Mouse (Mus musculus): ENCODE results near the gene Kif5a. TPM values are rescaled to one million over a fixed set of nuclear protein-coding genes. Genes with fewer than 3 reads are reported as not detected.
A peak's percentile ranks its signal among the peaks of the same experiment; 100 is the strongest.

Gene Kif5a
- polyA plus RNA-seq, 1 experiment from 2014 or later: 115 TPM

- H3K9ac ChIP-seq (ENCODE audit: low read depth, low read length): peak overlapping the region; percentile 27; the same call in 1 of the 2 replicates
Observed at GRCm38 (mm10) chr10:127285644-127286043, 22.5 kb upstream of the Kif5a start.

DNA sequence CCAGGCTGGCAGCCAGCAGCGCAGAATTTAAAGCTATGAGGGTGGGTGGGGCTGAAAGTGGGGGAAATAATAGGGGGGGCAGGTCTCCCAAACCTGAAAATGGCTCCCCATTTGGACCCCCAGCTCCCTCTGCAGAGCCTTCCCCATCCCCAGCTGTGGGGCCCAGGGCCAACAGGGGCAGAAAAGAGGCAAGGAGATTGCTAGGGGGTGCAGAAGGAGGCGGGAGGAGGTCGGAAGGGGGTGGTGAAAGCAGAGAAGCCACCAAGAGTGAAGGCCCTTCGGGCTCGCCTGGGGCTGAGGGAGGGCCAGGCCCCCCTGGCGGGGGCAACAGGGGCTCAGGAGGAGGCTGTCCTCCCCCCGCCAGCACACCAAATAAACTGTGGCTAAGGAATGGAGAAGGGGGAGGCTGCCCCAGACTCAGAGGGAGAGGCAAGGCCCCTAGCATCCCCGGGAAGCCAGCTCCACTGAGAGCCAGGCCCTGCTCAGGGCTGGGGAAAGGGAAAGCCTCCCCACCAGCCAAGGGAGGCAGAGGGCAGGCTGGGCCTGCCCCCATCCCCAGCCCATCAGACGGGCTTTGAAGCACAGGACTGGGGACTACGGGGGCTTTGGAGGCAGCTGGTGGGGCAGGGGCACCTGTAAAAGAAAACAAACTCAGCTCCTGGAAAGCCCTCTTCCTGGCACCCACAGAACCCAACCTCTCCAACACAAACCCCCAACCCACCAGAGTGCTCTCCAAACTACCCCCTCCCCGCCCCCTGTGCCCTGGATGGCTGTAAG lies 21.8 kb upstream of the Kif5a start:
- Histone ChIP-seq H3K9me3 (ENCODE audit: control insufficient read depth, low read length) (no peaks in the 10 kb centered on the region), H3K27ac (ENCODE audit: low read depth, low read length) (no peak overlapping the region), H3K4me3 (ENCODE audit: low read length) (no peak overlapping the region), H3K36me3 (ENCODE audit: control insufficient read depth, insufficient read depth, low read length) (peaks cover 45% of the 10 kb centered on the region), H3K4me1 (ENCODE audit: control insufficient read depth, insufficient read depth, low read depth, low read length) (peaks cover 29% of the 10 kb centered on the region), H3K9ac (ENCODE audit: low read depth, low read length) (no peak overlapping the region), H3K4me2 (ENCODE audit: low read length) (no peak overlapping the region), H3K27me3 (replicated peaks; ENCODE audit: control insufficient read depth, insufficient read depth, low read length) (no peaks in the 10 kb centered on the region)
- WGBS: 78% methylated on average over 11 of the region's 11 CpGs
- ATAC-seq: no peak

More at GRCm38 (mm10) chr10:127285644-127286043, 22.5 kb upstream of the Kif5a start:
- 63% methylated on average over 7 of the region's 13 CpGs for WGBS
- Histone ChIP-seq H3K9me3 (ENCODE audit: control insufficient read depth, low read length) (no peaks in the 10 kb centered on the region), H3K36me3 (ENCODE audit: control insufficient read depth, insufficient read depth, low read length) (peaks cover 44% of the 10 kb centered on the region), H3K4me2 (ENCODE audit: low read length) (no peak overlapping the region), H3K4me1 (ENCODE audit: control insufficient read depth, insufficient read depth, low read depth, low read length) (peaks cover 31% of the 10 kb centered on the region), H3K27me3 (replicated peaks; ENCODE audit: control insufficient read depth, insufficient read depth, low read length) (no peaks in the 10 kb centered on the region), H3K4me3 (ENCODE audit: low read length) (no peak overlapping the region), H3K27ac (ENCODE audit: low read depth, low read length) (no peak overlapping the region)
- ATAC-seq: no peak

GRCm38 (mm10) chr10:127284105-127284622 lies 21.0 kb upstream of the Kif5a start:
- H3K4me1 ChIP-seq (ENCODE audit: control insufficient read depth, insufficient read depth, low read depth, low read length): peaks cover 25% of the 10 kb centered on the region
- WGBS: 89% methylated on average over 7 of the region's 7 CpGs
- no peak overlapping the region for H3K27ac ChIP-seq (ENCODE audit: low read depth, low read length)
- H3K9me3 ChIP-seq (ENCODE audit: control insufficient read depth, low read length): no peaks in the 10 kb centered on the region
- H3K4me2 ChIP-seq (ENCODE audit: low read length): no peak overlapping the region
- no peak overlapping the region for H3K9ac ChIP-seq (ENCODE audit: low read depth, low read length)
- no peak for ATAC-seq
- H3K36me3 ChIP-seq (ENCODE audit: control insufficient read depth, insufficient read depth, low read length): peaks cover 45% of the 10 kb centered on the region
- H3K27me3 ChIP-seq (replicated peaks; ENCODE audit: control insufficient read depth, insufficient read depth, low read length): no peaks in the 10 kb centered on the region
- no peak overlapping the region for H3K4me3 ChIP-seq (ENCODE audit: low read length)

DNA sequence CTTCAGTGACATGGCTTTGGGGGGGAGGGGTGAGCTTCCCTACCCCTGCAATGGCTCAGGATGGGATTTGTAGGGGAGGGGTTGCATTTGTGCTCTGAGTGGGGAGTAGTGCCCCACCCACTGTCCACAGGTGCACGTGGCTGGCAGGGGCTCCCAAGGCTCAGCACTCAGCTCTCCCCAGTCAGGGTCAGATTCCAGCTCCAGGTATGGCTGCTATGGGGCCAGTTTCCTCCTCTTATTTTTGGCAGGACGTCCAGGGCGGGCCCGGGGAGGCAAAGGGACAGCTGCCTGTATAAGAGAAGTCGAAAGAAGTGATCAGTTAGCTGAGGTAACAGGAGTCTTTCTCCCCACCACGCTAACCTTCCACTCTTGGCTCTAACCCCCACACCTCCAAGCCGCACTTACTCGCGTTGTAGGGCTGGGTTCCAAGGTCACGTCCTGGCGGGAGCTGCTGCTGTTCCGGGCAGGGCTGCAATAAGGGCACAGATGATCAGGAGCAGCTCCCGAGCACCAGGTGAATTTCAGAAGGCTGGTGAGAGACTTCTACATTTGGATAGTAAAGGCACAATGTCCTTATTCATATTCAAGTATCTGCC lies 19.6 kb upstream of the Kif5a start:
- Histone ChIP-seq H3K4me3 (ENCODE audit: low read length) (no peak overlapping the region), H3K4me2 (ENCODE audit: low read length) (no peak overlapping the region), H3K9me3 (ENCODE audit: control insufficient read depth, low read length) (no peaks in the 10 kb centered on the region), H3K4me1 (ENCODE audit: control insufficient read depth, insufficient read depth, low read depth, low read length) (peaks cover 22% of the 10 kb centered on the region), H3K9ac (ENCODE audit: low read depth, low read length) (no peak overlapping the region), H3K36me3 (ENCODE audit: control insufficient read depth, insufficient read depth, low read length) (peaks cover 56% of the 10 kb centered on the region), H3K27ac (ENCODE audit: low read depth, low read length) (no peak overlapping the region), H3K27me3 (replicated peaks; ENCODE audit: control insufficient read depth, insufficient read depth, low read length) (no peaks in the 10 kb centered on the region)
- WGBS: 83% methylated on average over 13 of the region's 13 CpGs
- no peak for ATAC-seq

DNA sequence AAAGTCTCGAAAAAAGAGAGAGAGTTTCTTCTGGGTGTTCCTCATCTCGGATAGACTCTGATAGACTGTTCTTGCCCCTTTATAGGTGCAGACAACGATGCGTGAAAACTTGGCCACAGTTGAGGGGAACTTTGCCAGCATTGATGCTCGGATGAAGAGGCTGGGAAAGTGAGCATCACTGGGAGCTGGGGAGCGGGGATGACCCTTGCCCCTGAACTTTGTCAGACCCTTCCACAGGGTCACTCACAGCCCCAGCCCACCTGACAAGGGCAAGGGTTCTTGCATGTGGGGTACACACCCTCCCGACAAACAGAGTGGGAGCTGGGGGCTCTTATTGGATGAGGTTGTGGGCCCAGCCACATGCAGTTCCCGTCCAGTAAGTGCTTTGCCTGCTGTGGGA lies 18.2 kb upstream of the Kif5a start:
- no peak overlapping the region for H3K4me2 ChIP-seq (ENCODE audit: low read length)
- ATAC-seq: no peak
- H3K9ac ChIP-seq (ENCODE audit: low read depth, low read length): no peak overlapping the region
- no peak overlapping the region for H3K4me3 ChIP-seq (ENCODE audit: low read length)
- no peaks in the 10 kb centered on the region for H3K9me3 ChIP-seq (ENCODE audit: control insufficient read depth, low read length)
- H3K4me1 ChIP-seq (ENCODE audit: control insufficient read depth, insufficient read depth, low read depth, low read length): peaks cover 8% of the 10 kb centered on the region
- no peaks in the 10 kb centered on the region for H3K27me3 ChIP-seq (replicated peaks; ENCODE audit: control insufficient read depth, insufficient read depth, low read length)
- peaks cover 64% of the 10 kb centered on the region for H3K36me3 ChIP-seq (ENCODE audit: control insufficient read depth, insufficient read depth, low read length)
- H3K27ac ChIP-seq (ENCODE audit: low read depth, low read length): 0 out of 2 replicates have a peak overlapping the region, but pooled peaks have one; percentile 2
- 81% methylated on average over 8 of the region's 8 CpGs for WGBS

- ATAC-seq: no peak
- Histone ChIP-seq H3K9me3 (ENCODE audit: control insufficient read depth, low read length) (no peaks in the 10 kb centered on the region), H3K27ac (ENCODE audit: low read depth, low read length) (no peak overlapping the region), H3K9ac (ENCODE audit: low read depth, low read length) (no peak overlapping the region), H3K4me1 (ENCODE audit: control insufficient read depth, insufficient read depth, low read depth, low read length) (no peaks in the 10 kb centered on the region), H3K4me2 (ENCODE audit: low read length) (no peak overlapping the region), H3K4me3 (ENCODE audit: low read length) (no peak overlapping the region), H3K36me3 (ENCODE audit: control insufficient read depth, insufficient read depth, low read length) (peaks cover 58% of the 10 kb centered on the region), H3K27me3 (replicated peaks; ENCODE audit: control insufficient read depth, insufficient read depth, low read length) (no peaks in the 10 kb centered on the region)
- 80% methylated on average over 1 of the region's 2 CpGs for WGBS
Observed at GRCm38 (mm10) chr10:127279730-127280129, 16.6 kb upstream of the Kif5a start.

DNA sequence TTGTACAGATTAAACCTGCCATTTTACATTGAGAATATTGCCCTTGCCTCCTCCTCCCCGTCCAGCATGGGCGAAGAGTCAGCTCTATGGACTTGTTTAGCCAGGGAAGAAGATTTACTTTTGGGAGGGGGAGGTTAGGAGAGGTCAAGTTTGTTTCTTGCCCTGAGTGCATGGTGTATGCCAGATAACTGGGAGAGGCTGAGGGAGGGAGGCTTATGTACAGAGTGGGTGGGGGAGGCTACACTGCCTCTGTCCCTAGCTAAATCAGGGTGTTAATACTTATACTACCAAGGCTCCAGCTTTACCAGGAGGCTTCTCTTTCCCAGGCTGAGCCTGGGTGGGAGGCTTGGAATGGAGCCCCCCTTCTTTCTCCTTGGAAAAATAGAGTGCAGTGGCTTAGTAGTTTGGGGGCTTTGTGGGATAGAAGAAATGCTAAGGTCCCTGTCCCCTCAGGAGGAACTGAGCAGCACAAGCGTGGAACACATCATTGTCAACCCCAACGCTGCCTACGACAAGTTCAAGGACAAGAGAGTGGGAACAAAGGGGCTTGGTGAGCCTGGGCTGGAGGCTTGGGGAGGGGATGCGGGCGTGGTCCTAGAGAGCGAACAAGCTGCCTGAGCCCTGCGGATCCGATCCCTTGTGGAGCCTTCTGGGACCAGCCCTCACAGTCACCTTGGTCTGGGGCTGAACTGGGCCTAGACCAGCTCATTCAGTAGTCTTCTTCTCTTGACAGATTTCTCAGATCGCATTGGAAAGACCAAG lies 11.3 kb upstream of the Kif5a start:
- Histone ChIP-seq H3K27me3 (replicated peaks; ENCODE audit: control insufficient read depth, insufficient read depth, low read length) (no peaks in the 10 kb centered on the region), H3K9ac (ENCODE audit: low read depth, low read length) (no peak overlapping the region), H3K4me3 (ENCODE audit: low read length) (no peak overlapping the region), H3K4me2 (ENCODE audit: low read length) (no peak overlapping the region), H3K36me3 (ENCODE audit: control insufficient read depth, insufficient read depth, low read length) (peaks cover 40% of the 10 kb centered on the region), H3K4me1 (ENCODE audit: control insufficient read depth, insufficient read depth, low read depth, low read length) (peaks cover 6% of the 10 kb centered on the region), H3K9me3 (ENCODE audit: control insufficient read depth, low read length) (no peaks in the 10 kb centered on the region), H3K27ac (ENCODE audit: low read depth, low read length) (no peak overlapping the region)
- no peak for ATAC-seq
- WGBS: 92% methylated on average over 11 of the region's 11 CpGs

GRCm38 (mm10) chr10:127272371-127272770 lies 9.2 kb upstream of the Kif5a start:
- no peak overlapping the region for H3K4me2 ChIP-seq (ENCODE audit: low read length)
- no peak overlapping the region for H3K4me3 ChIP-seq (ENCODE audit: low read length)
- WGBS: 91% methylated on average over 5 of the region's 5 CpGs
- peaks cover 35% of the 10 kb centered on the region for H3K36me3 ChIP-seq (ENCODE audit: control insufficient read depth, insufficient read depth, low read length)
- peaks cover 21% of the 10 kb centered on the region for H3K4me1 ChIP-seq (ENCODE audit: control insufficient read depth, insufficient read depth, low read depth, low read length)
- H3K27me3 ChIP-seq (replicated peaks; ENCODE audit: control insufficient read depth, insufficient read depth, low read length): no peaks in the 10 kb centered on the region
- ATAC-seq: no peak
- no peak overlapping the region for H3K27ac ChIP-seq (ENCODE audit: low read depth, low read length)
- H3K9me3 ChIP-seq (ENCODE audit: control insufficient read depth, low read length): no peaks in the 10 kb centered on the region
- H3K9ac ChIP-seq (ENCODE audit: low read depth, low read length): no peak overlapping the region

DNA sequence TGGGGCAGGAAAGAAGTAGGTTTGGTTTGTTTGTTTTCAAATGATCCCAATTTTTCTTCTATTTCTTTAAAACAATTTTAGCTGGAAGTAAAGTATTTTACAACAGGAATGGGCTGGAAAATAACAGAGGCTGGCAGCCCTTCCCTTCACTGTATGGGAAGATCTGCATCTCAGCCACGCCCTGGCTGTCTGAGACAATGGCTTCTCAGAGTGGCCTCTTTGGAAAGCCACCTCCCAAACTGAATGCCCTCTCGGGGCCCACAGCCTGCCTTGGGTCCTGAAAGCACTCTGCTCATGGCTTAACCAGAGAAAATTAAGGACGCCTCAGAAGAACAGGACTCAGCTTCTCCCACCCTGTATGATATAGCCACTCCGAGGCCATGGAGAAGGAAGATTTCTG lies 6.7 kb upstream of the Kif5a start:
- H3K9me3 ChIP-seq (ENCODE audit: control insufficient read depth, low read length): no peaks in the 10 kb centered on the region
- H3K4me2 ChIP-seq (ENCODE audit: low read length): no peak overlapping the region
- no peak overlapping the region for H3K4me3 ChIP-seq (ENCODE audit: low read length)
- WGBS: 67% methylated on average over 4 of the region's 4 CpGs
- H3K9ac ChIP-seq (ENCODE audit: low read depth, low read length): no peak overlapping the region
- no peaks in the 10 kb centered on the region for H3K27me3 ChIP-seq (replicated peaks; ENCODE audit: control insufficient read depth, insufficient read depth, low read length)
- ATAC-seq: no peak
- no peak overlapping the region for H3K27ac ChIP-seq (ENCODE audit: low read depth, low read length)
- H3K36me3 ChIP-seq (ENCODE audit: control insufficient read depth, insufficient read depth, low read length): peaks cover 25% of the 10 kb centered on the region
- H3K4me1 ChIP-seq (ENCODE audit: control insufficient read depth, insufficient read depth, low read depth, low read length): peaks cover 27% of the 10 kb centered on the region
